Mouse (Mus musculus) intestine, embryonic 16.5 days (tissue): ENCODE results near the gene Sobp. TPM values are rescaled to one million over a fixed set of nuclear protein-coding genes. Genes with fewer than 3 reads are reported as not detected.

Experiments used
- ATAC-seq: fragments of 200-750 bp; cut with Nextera tagmentation; 2 replicates; pipeline ENCODE4 v1.8.0; 2017; ENCODE audit warnings: moderate TSS enrichment, moderate library complexity
- H3K27ac ChIP-seq: fragments of 300-500 bp; sonication (generic); 2 replicates; pipeline ENCODE4 v1.5.1; 2014; ENCODE audit warnings: mild to moderate bottlenecking, low read length
- H3K27me3 ChIP-seq: fragments of 300-500 bp; sonication (generic); replicated peaks from 2 replicates; pipeline ENCODE4 v1.6.1; 2014; ENCODE audit warnings: low read length, control low read depth, mixed read lengths; ENCODE audit not compliant: control insufficient read depth, insufficient read depth
- H3K36me3 ChIP-seq: fragments of 300-500 bp; sonication (generic); 2 replicates; pipeline ENCODE4 v1.6.1; 2014; ENCODE audit warnings: low read length, control low read depth; ENCODE audit not compliant: control insufficient read depth, insufficient read depth
- H3K4me1 ChIP-seq: fragments of 300-500 bp; sonication (generic); 2 replicates; pipeline ENCODE4 v1.6.1; 2014; ENCODE audit warnings: low read length, control low read depth, mixed read lengths; ENCODE audit not compliant: control insufficient read depth, insufficient read depth
- H3K4me2 ChIP-seq: fragments of 300-500 bp; sonication (generic); 2 replicates; pipeline ENCODE4 v1.6.1; 2014; ENCODE audit warnings: low read depth, low read length, control low read depth
- H3K4me3 ChIP-seq: fragments of 300-500 bp; sonication (generic); 2 replicates; pipeline ENCODE4 v1.5.1; 2014; ENCODE audit warnings: mild to moderate bottlenecking, low read length
- H3K9ac ChIP-seq: fragments of 300-500 bp; sonication (generic); 2 replicates; pipeline ENCODE4 v1.6.1; 2014; ENCODE audit warnings: low read depth, low read length
- H3K9me3 ChIP-seq: fragments of 300-500 bp; sonication (generic); 2 replicates; pipeline ENCODE4 v1.6.1; 2016; ENCODE audit warnings: low read length, control low read depth; ENCODE audit not compliant: control insufficient read depth
- WGBS: fragments of 180-500 bp; shearing (Covaris S2); extraction: QIAGEN DNeasy Blood & Tissue Kit; methylation state at CpG from one replicate; pipeline ENCODE4 v1.1.7; 2014; 5-methylcytosine and 5-hydroxymethylcytosine counted together
- polyA plus RNA-seq: library from polyadenylated mRNA; unstranded; fragments of >200 nt; fragmentation: Nextera tagmentation; extraction: Ambion mirVana; gene quantifications from 2 replicates; pipeline ENCODE4 v1.2.1, GENCODE M21; 2015

The Sobp gene
- polyA plus RNA-seq, 1 experiment from 2014 or later: 0.46 TPM

GRCm38 (mm10) chr10:43035579-43035978, 138.8 kb downstream of the Sobp start:
- Histone ChIP-seq H3K27ac (no peak overlapping the region), H3K9me3 (no peaks in the 10 kb centered on the region), H3K4me2 (no peak overlapping the region), H3K27me3 (0 out of 2 replicates have a peak, but pooled peaks cover 3% of the 10 kb centered on the region), H3K9ac (no peak overlapping the region), H3K4me1 (peaks cover 6% of the 10 kb centered on the region; the same call in 1 of the 2 replicates), H3K36me3 (no peaks in the 10 kb centered on the region), H3K4me3 (no peak overlapping the region)
- no peak for ATAC-seq
- 66% methylated on average over 8 of the region's 8 CpGs for WGBS

- Histone ChIP-seq H3K27me3 (0 out of 2 replicates have a peak, but pooled peaks cover 3% of the 10 kb centered on the region), H3K4me1 (peaks cover 6% of the 10 kb centered on the region; the same call in 1 of the 2 replicates), H3K4me3 (no peak overlapping the region), H3K9ac (no peak overlapping the region), H3K4me2 (no peak overlapping the region), H3K36me3 (no peaks in the 10 kb centered on the region), H3K9me3 (no peaks in the 10 kb centered on the region), H3K27ac (no peak overlapping the region)
- WGBS: 68% methylated on average over 4 of the region's 4 CpGs
- ATAC-seq: no peak
Observed at GRCm38 (mm10) chr10:43034811-43035210, 139.5 kb downstream of the Sobp start.

- Histone ChIP-seq H3K9me3 (no peaks in the 10 kb centered on the region), H3K27me3 (0 out of 2 replicates have a peak, but pooled peaks cover 3% of the 10 kb centered on the region), H3K4me3 (no peak overlapping the region), H3K36me3 (no peaks in the 10 kb centered on the region), H3K4me2 (no peak overlapping the region), H3K9ac (no peak overlapping the region), H3K4me1 (peaks cover 6% of the 10 kb centered on the region; the same call in 1 of the 2 replicates), H3K27ac (no peak overlapping the region)
- no peak for ATAC-seq
- WGBS: 64% methylated on average over 15 of the region's 15 CpGs
Observed at GRCm38 (mm10) chr10:43033481-43034248, 140.7 kb downstream of the Sobp start.

GRCm38 (mm10) chr10:43027006-43027405, 147.3 kb downstream of the Sobp start:
- Histone ChIP-seq H3K4me1 (peaks cover 3% of the 10 kb centered on the region; the same call in 1 of the 2 replicates), H3K9me3 (no peaks in the 10 kb centered on the region), H3K36me3 (no peaks in the 10 kb centered on the region), H3K4me3 (no peak overlapping the region), H3K4me2 (no peak overlapping the region), H3K27ac (no peak overlapping the region), H3K27me3 (peaks cover 11% of the 10 kb centered on the region), H3K9ac (no peak overlapping the region)
- WGBS: 62% methylated on average over 9 of the region's 9 CpGs
- no peak for ATAC-seq

GRCm38 (mm10) chr10:43023454-43024194, 150.7 kb downstream of the Sobp start:
- Histone ChIP-seq H3K36me3 (no peaks in the 10 kb centered on the region), H3K27me3 (peaks cover 33% of the 10 kb centered on the region), H3K9ac (no peak overlapping the region), H3K4me1 (peaks cover 15% of the 10 kb centered on the region), H3K4me2 (no peak overlapping the region), H3K4me3 (no peak overlapping the region), H3K9me3 (no peaks in the 10 kb centered on the region), H3K27ac (no peak overlapping the region)
- 82% methylated on average over 10 of the region's 10 CpGs for WGBS
- no peak for ATAC-seq

GRCm38 (mm10) chr10:43022190-43022761, 152.1 kb downstream of the Sobp start:
- H3K9ac ChIP-seq: no peak overlapping the region
- H3K4me1 ChIP-seq: peaks cover 15% of the 10 kb centered on the region
- peak overlapping the region; percentile 64 for H3K4me3 ChIP-seq
- H3K27me3 ChIP-seq: peaks cover 33% of the 10 kb centered on the region
- H3K9me3 ChIP-seq: no peaks in the 10 kb centered on the region
- peak overlapping the region; percentile 99 for H3K4me2 ChIP-seq
- peak; percentile 46; the same call in 1 of the 2 replicates for ATAC-seq
- no peak overlapping the region for H3K27ac ChIP-seq
- 9% methylated on average over 29 of the region's 29 CpGs for WGBS
- H3K36me3 ChIP-seq: no peaks in the 10 kb centered on the region

- Histone ChIP-seq H3K4me3 (peak overlapping the region; percentile 64), H3K27me3 (peaks cover 33% of the 10 kb centered on the region), H3K36me3 (no peaks in the 10 kb centered on the region), H3K4me1 (peaks cover 15% of the 10 kb centered on the region), H3K9ac (peak overlapping the region; percentile 65), H3K4me2 (peak overlapping the region; percentile 99), H3K9me3 (no peaks in the 10 kb centered on the region), H3K27ac (no peak overlapping the region)
- peak; percentile 74 for ATAC-seq
- 2% methylated on average over 69 of the region's 69 CpGs for WGBS
Observed at GRCm38 (mm10) chr10:43021512-43022116, 152.7 kb downstream of the Sobp start.

GRCm38 (mm10) chr10:43021017-43021416, 153.3 kb downstream of the Sobp start:
- H3K9me3 ChIP-seq: no peaks in the 10 kb centered on the region
- peak overlapping the region; percentile 65 for H3K9ac ChIP-seq
- no peak overlapping the region for H3K27ac ChIP-seq
- H3K4me2 ChIP-seq: peak overlapping the region; percentile 99
- peaks cover 15% of the 10 kb centered on the region for H3K4me1 ChIP-seq
- 5% methylated on average over 35 of the region's 35 CpGs for WGBS
- H3K27me3 ChIP-seq: peaks cover 33% of the 10 kb centered on the region
- H3K4me3 ChIP-seq: peak overlapping the region; percentile 64
- H3K36me3 ChIP-seq: no peaks in the 10 kb centered on the region
- peak; percentile 36; the same call in 1 of the 2 replicates for ATAC-seq

- no peaks in the 10 kb centered on the region for H3K4me1 ChIP-seq
- no peak overlapping the region for H3K4me2 ChIP-seq
- H3K27me3 ChIP-seq: peaks cover 3% of the 10 kb centered on the region; the same call in 1 of the 2 replicates
- H3K9me3 ChIP-seq: no peaks in the 10 kb centered on the region
- ATAC-seq: no peak
- H3K36me3 ChIP-seq: no peaks in the 10 kb centered on the region
- 86% methylated on average over 5 of the region's 5 CpGs for WGBS
- no peak overlapping the region for H3K9ac ChIP-seq
- no peak overlapping the region for H3K27ac ChIP-seq
- H3K4me3 ChIP-seq: no peak overlapping the region
Observed at GRCm38 (mm10) chr10:43014782-43015181, 159.5 kb downstream of the Sobp start.
